Mouse (Mus musculus): ENCODE measurements around the gene Clmn.

- TF ChIP-seq CTCF (IDR thresholded peaks at IDR 0.05; ENCODE audit: control insufficient read depth, insufficient read depth, insufficient read length): no peak
- no peak for TF ChIP-seq MAX (IDR thresholded peaks at IDR 0.05)
- no peak for TF ChIP-seq USF1 (IDR thresholded peaks at IDR 0.05; ENCODE audit: low read depth)
- TF ChIP-seq CEBPB (IDR thresholded peaks at IDR 0.05; ENCODE audit: low read depth): no peak
- TF ChIP-seq MYOG (IDR thresholded peaks at IDR 0.05; ENCODE audit: control insufficient read depth, extremely low read depth, insufficient read length): no peak
- TF ChIP-seq MYOD1 (IDR thresholded peaks at IDR 0.05; ENCODE audit: control insufficient read depth, insufficient read length, low read depth): no peak
- no peak for TF ChIP-seq FOSL1 (IDR thresholded peaks at IDR 0.05; ENCODE audit: insufficient read depth, low read length, poor library complexity, severe bottlenecking)
These were observed 9.3 kb downstream of the Clmn start for GRCm38 (mm10) chr12:104855548-104855947.
